ENCODE assay signal across 20 mouse cellular contexts in the genomic region with DNA sequence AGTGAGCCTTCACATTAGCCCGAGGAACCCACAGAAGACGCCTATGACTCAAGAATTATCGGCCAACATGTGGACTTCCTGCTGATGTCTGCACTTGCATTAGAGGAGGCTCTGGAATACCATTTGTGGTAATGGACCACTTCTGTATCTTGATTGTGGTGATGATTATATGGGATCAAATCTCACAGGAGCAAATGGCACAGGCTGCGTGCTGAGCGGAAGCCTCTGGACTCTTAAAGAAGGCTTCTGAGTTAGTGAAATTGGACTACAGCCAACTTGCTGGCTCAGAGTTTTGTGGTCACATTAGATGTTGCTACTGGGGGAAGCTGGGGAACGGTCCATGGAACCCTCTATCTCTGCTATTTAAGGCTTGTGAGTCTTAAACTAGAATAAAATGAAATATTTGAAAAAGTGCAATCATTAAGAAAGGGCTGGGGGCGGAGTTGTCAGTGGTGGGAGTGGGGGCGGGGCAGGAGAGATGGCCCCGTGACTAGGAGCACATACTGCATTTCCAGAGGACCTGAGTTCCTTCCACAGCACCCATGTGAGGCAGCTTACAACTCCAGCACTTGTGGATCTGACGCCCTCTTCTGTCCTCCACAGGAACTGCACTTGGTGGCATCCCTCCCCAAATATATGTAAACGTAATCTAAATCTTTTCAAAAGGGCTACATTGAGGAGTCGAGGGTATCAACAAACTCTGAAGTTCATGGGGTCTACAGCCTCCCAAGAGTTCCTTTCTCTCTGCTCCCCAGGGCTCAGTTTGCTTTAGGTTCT. TPM values are rescaled to one million over a fixed set of nuclear protein-coding genes. Genes with fewer than 3 reads are reported as not detected.
DNase-seq lines count a peak whose midpoint lies in the region; ATAC-seq and TF ChIP-seq lines count a peak whose summit lies in the region.
"Had no signal": no experiment of that assay in that cellular context is flagged by ENCODE, and none has a peak within 500 bp of the region (broad histone marks: within the 10 kb centered on the region; RNA-seq: fewer than 3 reads in every experiment).

No protein-coding gene starts in this region.

- no peak overlapping the region for H3K9ac ChIP-seq in hindbrain, embryonic 12.5 days
- H3K9ac ChIP-seq: forebrain, embryonic 12.5 days; heart, embryonic 12.5 days; hindbrain, embryonic 15.5 days; neural tube, embryonic 13.5 days had no signal

- 0 out of 2 replicates have a peak, but pooled peaks have one; percentile 18 for TF ChIP-seq CTCF in kidney, adult 2 months (conservative IDR thresholded peaks at IDR 0.05; ENCODE audit: insufficient read depth, insufficient read length, low read depth, low read length)
- TF ChIP-seq CTCF in testis, adult 2 months (IDR thresholded peaks at IDR 0.05; ENCODE audit: control insufficient read depth, insufficient read depth, insufficient replicate concordance, low read depth, low read length) = peak; percentile 53; the same call in 1 of the 2 replicates
- 0 out of 2 replicates have a peak, but pooled peaks have one; percentile 7 for TF ChIP-seq CTCF in bone marrow, adult 2 months (IDR thresholded peaks at IDR 0.05; ENCODE audit: control insufficient read depth, insufficient read depth, low read length)

- ATAC-seq in hindbrain, embryonic 12.5 days (ENCODE audit: low FRiP score) = no peak
- ATAC-seq: activated CD4-positive, CD25-positive, alpha-beta regulatory T cell, adult 4 months had no signal

- DNase-seq in kidney, adult 2 months = no peak
- DNase-seq in kidney, postnatal 14 days = no peak
- no peak for DNase-seq in testis, postnatal 14 days (ENCODE audit: low spot score)
- DNase-seq in frontal cortex, postnatal 14 days (ENCODE audit: low spot score in 2 of 2) = no peak
- DNase-seq: adrenal gland, postnatal 25 days; cerebellum, adult 9-10 months; embryo, embryonic 11 days; kidney, adult 11 months; kidney, postnatal 36 days; lung, postnatal 10 days; right cerebral cortex, postnatal 25 days; thymus, postnatal 4 days had no signal

- no peaks in the 10 kb centered on the region for H3K27me3 ChIP-seq in kidney, adult 2 months (replicated peaks; ENCODE audit: control insufficient read depth, insufficient read depth, low read length)
- no peaks in the 10 kb centered on the region for H3K27me3 ChIP-seq in testis, adult 2 months (ENCODE audit: control insufficient read depth, insufficient read depth, low read length)
- H3K27me3 ChIP-seq in hindbrain, embryonic 12.5 days = no peaks in the 10 kb centered on the region
- H3K27me3 ChIP-seq: forebrain, embryonic 12.5 days; hindbrain, embryonic 15.5 days; neural tube, embryonic 13.5 days had no signal

- H3K4me3 ChIP-seq in kidney, adult 2 months (ENCODE audit: insufficient read depth, low read depth, low read length) = no peak overlapping the region
- no peak overlapping the region for H3K4me3 ChIP-seq in testis, adult 2 months (ENCODE audit: control insufficient read depth, low read depth, low read length)
- no peak overlapping the region for H3K4me3 ChIP-seq in bone marrow, adult 2 months (replicated peaks; ENCODE audit: control insufficient read depth, low read depth, low read length)
- H3K4me3 ChIP-seq in hindbrain, embryonic 12.5 days = no peak overlapping the region
- H3K4me3 ChIP-seq: forebrain, embryonic 12.5 days; heart, embryonic 12.5 days; hindbrain, embryonic 15.5 days; neural tube, embryonic 13.5 days had no signal

- H3K27ac ChIP-seq in kidney, adult 2 months (ENCODE audit: insufficient read depth, low read depth, low read length) = no peak overlapping the region
- H3K27ac ChIP-seq in testis, adult 2 months (ENCODE audit: control insufficient read depth, insufficient read depth, low read depth, low read length) = no peak overlapping the region
- H3K27ac ChIP-seq in bone marrow, adult 2 months (ENCODE audit: control insufficient read depth, insufficient read depth, low read depth, low read length, poor library complexity) = no peak overlapping the region
- H3K27ac ChIP-seq in hindbrain, embryonic 12.5 days = no peak overlapping the region
- H3K27ac ChIP-seq: forebrain, embryonic 12.5 days; hindbrain, embryonic 15.5 days; neural tube, embryonic 13.5 days had no signal

- H3K36me3 ChIP-seq in kidney, adult 2 months (ENCODE audit: control insufficient read depth, insufficient read depth, low read length) = no peaks in the 10 kb centered on the region
- no peaks in the 10 kb centered on the region; the same call in 1 of the 2 replicates for H3K36me3 ChIP-seq in testis, adult 2 months (ENCODE audit: control insufficient read depth, insufficient read depth, low read length)
- H3K36me3 ChIP-seq in hindbrain, embryonic 12.5 days = no peaks in the 10 kb centered on the region
- H3K36me3 ChIP-seq: forebrain, embryonic 12.5 days; heart, embryonic 12.5 days; hindbrain, embryonic 15.5 days; neural tube, embryonic 13.5 days had no signal

- H3K4me1 ChIP-seq in kidney, adult 2 months (ENCODE audit: control insufficient read depth, insufficient read depth, low read length) = no peaks in the 10 kb centered on the region
- H3K4me1 ChIP-seq in testis, adult 2 months (ENCODE audit: control insufficient read depth, insufficient read depth, low read length) = peaks cover 2% of the 10 kb centered on the region; the same call in 1 of the 2 replicates
- H3K4me1 ChIP-seq in bone marrow, adult 2 months (ENCODE audit: control insufficient read depth, insufficient read depth, low read length) = no peaks in the 10 kb centered on the region
- no peaks in the 10 kb centered on the region for H3K4me1 ChIP-seq in hindbrain, embryonic 12.5 days
- H3K4me1 ChIP-seq: forebrain, embryonic 12.5 days; heart, embryonic 12.5 days; hindbrain, embryonic 15.5 days; neural tube, embryonic 13.5 days had no signal

- WGBS in kidney, adult 2 months = 88% methylated on average over 12 of the region's 12 CpGs
- 49% methylated on average over 12 of the region's 12 CpGs for WGBS in bone marrow, adult 2 months
- 91% methylated on average over 12 of the region's 12 CpGs for WGBS in hindbrain, embryonic 12.5 days

- TF ChIP-seq POLR2A in kidney, adult 2 months (IDR thresholded peaks at IDR 0.05; ENCODE audit: low read depth, low read length) = no peak
- TF ChIP-seq POLR2A in testis, adult 2 months (IDR thresholded peaks at IDR 0.05; ENCODE audit: control insufficient read depth, low read depth, low read length) = 0 out of 2 replicates have a peak, but pooled peaks have one; percentile 38
- no peak for TF ChIP-seq POLR2A in bone marrow, adult 2 months (IDR thresholded peaks at IDR 0.05; ENCODE audit: borderline replicate concordance, control insufficient read depth, low read depth, low read length)

- H3K9me3 ChIP-seq in hindbrain, embryonic 12.5 days (replicated peaks) = no peaks in the 10 kb centered on the region
- H3K9me3 ChIP-seq: forebrain, embryonic 12.5 days; heart, embryonic 12.5 days; hindbrain, embryonic 15.5 days; neural tube, embryonic 13.5 days had no signal

- no peak overlapping the region for H3K4me2 ChIP-seq in hindbrain, embryonic 12.5 days (replicated peaks)
- H3K4me2 ChIP-seq: forebrain, embryonic 12.5 days; heart, embryonic 12.5 days; hindbrain, embryonic 15.5 days; neural tube, embryonic 13.5 days had no signal

RNA-seq across cellular contexts. Expression of a gene that starts 56.1 kb away (rescaled TPM):
- 2.2 TPM in 2 replicates for polyA plus RNA-seq in kidney, adult 2 months (2012; rRNA removed)
- polyA plus RNA-seq in testis, adult 2 months (2012; rRNA removed) = 0.43 and 0.67 TPM in 2 replicates
- 3.2 and 7.3 TPM in 2 replicates for polyA plus RNA-seq in bone marrow, adult 2 months (2011; ENCODE audit: insufficient read depth, insufficient read length, low replicate concordance, missing spikeins)
- 0.42 and 0.65 TPM in 2 replicates for polyA plus RNA-seq in hindbrain, embryonic 12.5 days (2016; fragmentation: Nextera tagmentation; extraction: Ambion mirVana)

RNA-seq across cellular contexts. Expression of a gene that starts 56.6 kb away (rescaled TPM):
- polyA plus RNA-seq in kidney, adult 2 months (2012; rRNA removed) = 0.28 and 0.49 TPM in 2 replicates
- 0.64 and 0.69 TPM in 2 replicates for polyA plus RNA-seq in testis, adult 2 months (2012; rRNA removed)
- not detected in 2 replicates for polyA plus RNA-seq in bone marrow, adult 2 months (2011; ENCODE audit: insufficient read depth, insufficient read length, low replicate concordance, missing spikeins)
- polyA plus RNA-seq in hindbrain, embryonic 12.5 days (2016; fragmentation: Nextera tagmentation; extraction: Ambion mirVana) = 3.7 TPM in 2 replicates
- polyA plus RNA-seq: activated CD4-positive, CD25-positive, alpha-beta regulatory T cell, adult 4 months had no signal
